Mouse (Mus musculus) midbrain, embryonic 10.5 days (tissue): ENCODE data around the gene Chd9. TPM values are rescaled to one million over a fixed set of nuclear protein-coding genes. Genes with fewer than 3 reads are reported as not detected.

ENCODE experiments used
- DNase-seq: peaks from one replicate; pipeline ENCODE4 v3.0.0-alpha.2; 2017; ENCODE audit warnings: low spot score
- H3K27ac ChIP-seq: fragments of 300-500 bp; sonication (generic); replicated peaks from 2 replicates; pipeline ENCODE4 v1.5.1; 2016; ENCODE audit warnings: mild to moderate bottlenecking
- H3K27me3 ChIP-seq: fragments of 300-500 bp; sonication (generic); 2 replicates; pipeline ENCODE4 v1.6.1; 2016; ENCODE audit warnings: low read depth, mild to moderate bottlenecking; ENCODE audit not compliant: poor library complexity, severe bottlenecking
- H3K36me3 ChIP-seq: fragments of 300-500 bp; sonication (generic); 2 replicates; pipeline ENCODE4 v1.6.1; 2016; ENCODE audit warnings: mild to moderate bottlenecking, moderate library complexity
- H3K4me1 ChIP-seq: fragments of 300-500 bp; sonication (generic); 2 replicates; pipeline ENCODE4 v1.6.1; 2016
- H3K4me3 ChIP-seq: fragments of 300-500 bp; sonication (generic); 2 replicates; pipeline ENCODE4 v1.5.1; 2016; ENCODE audit warnings: mild to moderate bottlenecking, moderate library complexity
- H3K9me3 ChIP-seq: fragments of 300-500 bp; sonication (generic); replicated peaks from 2 replicates; pipeline ENCODE4 v1.6.1; 2016; ENCODE audit warnings: mild to moderate bottlenecking
- WGBS: fragments of 180-500 bp; shearing (Covaris S2); methylation state at CpG from one replicate; pipeline ENCODE4 v1.1.7; 2016; 5-methylcytosine and 5-hydroxymethylcytosine counted together
- polyA plus RNA-seq: library from polyadenylated mRNA; unstranded; fragments of >200 nt; fragmentation: Nextera tagmentation; extraction: Ambion mirVana; gene quantifications from 2 replicates; pipeline ENCODE4 v1.2.1, GENCODE M21; 2016

Chd9 gene
- polyA plus RNA-seq, 1 experiment from 2014 or later = 29.0 TPM

- no peaks in the 10 kb centered on the region for H3K36me3 ChIP-seq
- 85% methylated on average over 9 of the region's 9 CpGs for WGBS
- DNase-seq = no peak
- H3K27me3 ChIP-seq = 0 out of 2 replicates have a peak, but pooled peaks cover 12% of the 10 kb centered on the region
- peaks cover 22% of the 10 kb centered on the region for H3K4me1 ChIP-seq
- H3K27ac ChIP-seq = no peak overlapping the region
- no peaks in the 10 kb centered on the region for H3K9me3 ChIP-seq
- no peak overlapping the region for H3K4me3 ChIP-seq
Measured at GRCm38 (mm10) chr8:90825459-90825871, 2.7 kb upstream of the Chd9 start.

DNA sequence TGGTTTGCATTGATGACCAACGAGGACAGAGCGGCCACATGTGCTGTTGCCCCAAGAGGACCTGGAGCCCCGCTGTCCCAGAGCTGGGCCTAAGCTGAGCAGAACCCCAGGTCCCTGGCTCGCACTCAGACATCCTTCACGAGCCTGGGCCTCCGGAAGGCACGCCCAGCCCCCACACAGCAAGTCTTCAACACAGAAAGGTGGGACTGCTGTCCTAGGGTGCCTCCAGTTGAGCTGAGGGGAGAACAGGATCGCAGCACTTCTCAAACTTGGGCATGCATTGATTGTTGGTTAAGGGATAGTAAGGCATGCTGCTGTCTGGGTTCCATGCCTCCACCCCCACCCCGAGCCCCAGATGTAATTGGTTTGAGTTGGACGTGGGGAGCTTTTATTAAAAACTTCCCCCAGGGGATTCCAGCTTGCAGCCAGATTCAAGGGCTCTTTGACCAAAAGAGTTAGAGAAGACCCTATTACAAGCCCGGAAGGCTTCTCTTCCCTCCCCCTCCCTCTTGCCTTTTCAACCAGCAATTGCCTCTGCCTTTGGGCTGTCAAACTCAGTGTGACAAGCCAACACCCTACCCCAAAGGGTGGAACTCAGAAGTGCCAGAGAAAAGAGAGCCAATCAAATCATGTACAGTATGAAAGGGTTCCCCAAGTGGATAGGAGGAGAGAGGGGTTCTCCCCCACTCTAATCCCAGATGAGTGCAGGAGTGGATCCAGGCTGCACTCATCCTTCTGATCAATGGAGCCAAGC, 1.0 kb downstream of the Chd9 start:
- DNase-seq = no peak
- Histone ChIP-seq H3K27me3 (0 out of 2 replicates have a peak, but pooled peaks cover 12% of the 10 kb centered on the region), H3K4me3 (peak overlapping the region; percentile 55), H3K9me3 (no peaks in the 10 kb centered on the region), H3K4me1 (peaks cover 39% of the 10 kb centered on the region), H3K27ac (peak overlapping the region; percentile 89), H3K36me3 (no peaks in the 10 kb centered on the region)
- WGBS = 4% methylated on average over 11 of the region's 11 CpGs

- Histone ChIP-seq H3K9me3 (no peaks in the 10 kb centered on the region), H3K27me3 (0 out of 2 replicates have a peak, but pooled peaks cover 12% of the 10 kb centered on the region), H3K4me1 (peaks cover 41% of the 10 kb centered on the region), H3K27ac (no peak overlapping the region; the same call in 1 of the 2 replicates), H3K36me3 (no peaks in the 10 kb centered on the region), H3K4me3 (peak overlapping the region; percentile 55; the same call in 1 of the 2 replicates)
- WGBS = 89% methylated on average over 1 of the region's 1 CpGs
- no peak for DNase-seq
Measured at GRCm38 (mm10) chr8:90829825-90830224, 1.7 kb downstream of the Chd9 start.

GRCm38 (mm10) chr8:90830980-90831379, 2.8 kb downstream of the Chd9 start:
- H3K4me3 ChIP-seq = no peak overlapping the region
- H3K4me1 ChIP-seq = peaks cover 41% of the 10 kb centered on the region
- WGBS = 71% methylated on average over 8 of the region's 8 CpGs
- no peaks in the 10 kb centered on the region for H3K36me3 ChIP-seq
- H3K9me3 ChIP-seq = no peaks in the 10 kb centered on the region
- DNase-seq = no peak
- 0 out of 2 replicates have a peak, but pooled peaks cover 12% of the 10 kb centered on the region for H3K27me3 ChIP-seq
- H3K27ac ChIP-seq = no peak overlapping the region

- 31% methylated on average over 5 of the region's 5 CpGs for WGBS
- H3K27ac ChIP-seq = no peak overlapping the region; the same call in 1 of the 2 replicates
Measured at GRCm38 (mm10) chr8:90832576-90833289, 4.6 kb downstream of the Chd9 start.

DNA sequence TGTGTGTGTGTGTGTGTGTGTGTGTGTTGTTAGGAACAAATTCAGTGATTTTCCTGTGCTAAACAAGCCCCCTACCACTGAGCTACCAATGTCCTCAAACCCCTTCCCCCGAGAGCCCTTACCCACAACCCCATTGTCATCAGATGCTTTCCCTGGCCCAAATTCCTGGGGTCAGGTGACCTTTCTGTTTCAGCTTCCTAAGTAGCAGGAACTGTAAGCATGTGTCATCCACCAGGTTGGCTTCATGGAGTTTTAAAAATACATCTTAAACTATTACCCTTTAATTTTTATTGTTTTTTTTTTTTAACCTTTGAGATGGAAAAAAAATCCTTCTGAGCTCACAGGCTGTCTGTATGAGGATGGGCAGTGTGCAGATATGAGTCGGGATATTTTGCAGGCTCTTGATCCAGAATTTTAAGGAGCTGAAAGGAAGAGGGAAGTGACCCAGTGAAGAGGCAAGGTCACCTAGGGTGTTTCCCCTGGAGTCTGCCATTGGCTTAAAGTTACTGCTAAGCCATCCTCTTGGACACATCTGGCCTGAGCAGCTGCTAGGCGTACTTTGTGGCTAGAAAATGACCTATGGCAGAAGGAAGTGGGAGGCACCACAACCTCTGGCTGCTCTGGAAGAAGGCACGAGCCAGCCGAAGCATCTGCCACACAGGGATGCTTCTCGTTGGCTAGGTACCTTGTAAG, 5.6 kb downstream of the Chd9 start:
- Histone ChIP-seq H3K27me3 (0 out of 2 replicates have a peak, but pooled peaks cover 12% of the 10 kb centered on the region), H3K4me3 (no peak overlapping the region), H3K27ac (no peak overlapping the region), H3K9me3 (no peaks in the 10 kb centered on the region), H3K36me3 (no peaks in the 10 kb centered on the region), H3K4me1 (peaks cover 31% of the 10 kb centered on the region)
- 71% methylated on average over 6 of the region's 6 CpGs for WGBS
- no peak for DNase-seq

More at GRCm38 (mm10) chr8:90832576-90833289, 4.6 kb downstream of the Chd9 start:
- 0 out of 2 replicates have a peak, but pooled peaks cover 12% of the 10 kb centered on the region for H3K27me3 ChIP-seq
- no peak overlapping the region for H3K4me3 ChIP-seq
- H3K4me1 ChIP-seq = peaks cover 41% of the 10 kb centered on the region
- peak; percentile 21 for DNase-seq
- no peaks in the 10 kb centered on the region for H3K36me3 ChIP-seq
- H3K9me3 ChIP-seq = no peaks in the 10 kb centered on the region

DNA sequence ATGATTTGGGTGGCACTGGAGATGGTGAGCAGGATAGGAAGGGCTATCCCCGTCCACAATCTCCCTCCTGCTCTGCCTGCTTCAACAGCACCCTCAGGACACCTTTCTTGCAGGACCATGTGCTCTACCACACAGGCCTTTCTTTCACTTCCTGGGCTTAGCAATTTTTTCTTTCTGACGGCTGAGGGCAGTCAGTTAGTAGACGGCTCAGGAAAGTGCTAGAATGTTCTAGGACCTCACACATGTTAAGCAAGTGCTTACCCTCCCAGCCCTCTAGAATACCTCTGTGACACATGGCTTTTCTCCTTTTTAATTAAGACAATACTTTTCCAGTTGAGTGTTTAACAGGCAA, 6.1 kb downstream of the Chd9 start:
- no peak overlapping the region for H3K27ac ChIP-seq
- H3K36me3 ChIP-seq = no peaks in the 10 kb centered on the region
- no peak overlapping the region for H3K4me3 ChIP-seq
- H3K27me3 ChIP-seq = 0 out of 2 replicates have a peak, but pooled peaks cover 11% of the 10 kb centered on the region
- 87% methylated on average over 3 of the region's 3 CpGs for WGBS
- H3K4me1 ChIP-seq = peaks cover 28% of the 10 kb centered on the region
- DNase-seq = no peak
- H3K9me3 ChIP-seq = no peaks in the 10 kb centered on the region

GRCm38 (mm10) chr8:90837440-90837839, 9.3 kb downstream of the Chd9 start:
- no peak for DNase-seq
- H3K9me3 ChIP-seq = no peaks in the 10 kb centered on the region
- H3K4me3 ChIP-seq = no peak overlapping the region
- H3K27ac ChIP-seq = no peak overlapping the region
- peaks cover 36% of the 10 kb centered on the region for H3K4me1 ChIP-seq
- no peaks in the 10 kb centered on the region for H3K27me3 ChIP-seq
- WGBS = 93% methylated on average over 6 of the region's 6 CpGs
- no peaks in the 10 kb centered on the region for H3K36me3 ChIP-seq

GRCm38 (mm10) chr8:90839725-90840714, 11.9 kb downstream of the Chd9 start:
- DNase-seq = no peak
- Histone ChIP-seq H3K36me3 (no peaks in the 10 kb centered on the region), H3K27me3 (no peaks in the 10 kb centered on the region), H3K27ac (0 out of 2 replicates have a peak overlapping the region, but pooled peaks have one; percentile 9), H3K4me3 (no peak overlapping the region), H3K9me3 (no peaks in the 10 kb centered on the region), H3K4me1 (peaks cover 22% of the 10 kb centered on the region)
- 85% methylated on average over 11 of the region's 11 CpGs for WGBS

GRCm38 (mm10) chr8:90841321-90841720, 13.2 kb downstream of the Chd9 start:
- H3K4me1 ChIP-seq = peaks cover 22% of the 10 kb centered on the region
- H3K36me3 ChIP-seq = no peaks in the 10 kb centered on the region
- H3K4me3 ChIP-seq = no peak overlapping the region
- H3K27me3 ChIP-seq = no peaks in the 10 kb centered on the region
- H3K9me3 ChIP-seq = no peaks in the 10 kb centered on the region
- no peak for DNase-seq
- H3K27ac ChIP-seq = no peak overlapping the region
- 82% methylated on average over 13 of the region's 13 CpGs for WGBS

DNA sequence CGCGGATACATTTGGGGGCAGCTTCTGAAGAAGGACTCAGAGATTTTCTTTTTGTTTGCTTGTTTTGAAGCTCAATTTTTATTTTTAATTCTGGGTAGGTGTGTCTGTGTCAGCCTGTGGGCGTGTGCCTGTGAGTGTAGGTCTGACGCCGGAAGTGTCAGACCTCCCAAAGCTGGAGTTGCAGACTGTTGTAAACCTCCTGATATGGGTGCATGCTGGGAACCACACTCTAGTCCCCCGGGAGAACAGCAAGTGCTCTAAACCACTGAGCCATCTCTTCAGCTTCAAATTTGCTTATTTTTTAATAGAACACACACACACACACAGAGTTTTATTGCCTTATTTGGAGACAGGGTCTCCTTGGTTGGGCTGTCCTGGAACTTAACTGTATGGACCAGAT, 15.0 kb downstream of the Chd9 start:
- WGBS = 91% methylated on average over 6 of the region's 6 CpGs
- DNase-seq = no peak
- no peak overlapping the region for H3K27ac ChIP-seq
- no peaks in the 10 kb centered on the region for H3K36me3 ChIP-seq
- peaks cover 22% of the 10 kb centered on the region for H3K4me1 ChIP-seq
- no peaks in the 10 kb centered on the region for H3K27me3 ChIP-seq
- no peak overlapping the region for H3K4me3 ChIP-seq
- no peaks in the 10 kb centered on the region for H3K9me3 ChIP-seq
